Mouse (Mus musculus) brown adipose tissue, adult 24 weeks (tissue): Measurements from ENCODE around the gene Cdan1. TPM values are rescaled to one million over a fixed set of nuclear protein-coding genes. Genes with fewer than 3 reads are reported as not detected.

Source experiments
- H3K27ac ChIP-seq: fragments of 200-500 bp; replicated peaks from 2 replicates; pipeline ENCODE4 v1.5.1; 2012; ENCODE audit warnings: low read depth, mild to moderate bottlenecking, low read length
- H3K4me1 ChIP-seq: fragments of 200-500 bp; 2 replicates; pipeline ENCODE4 v1.6.1; 2012; ENCODE audit warnings: low read length, mixed read lengths; ENCODE audit not compliant: control insufficient read depth, insufficient read depth, insufficient read length
- H3K4me3 ChIP-seq: fragments of 200-500 bp; 2 replicates; pipeline ENCODE4 v1.5.1; 2012; ENCODE audit warnings: low read depth, mild to moderate bottlenecking, low read length, moderate library complexity; ENCODE audit not compliant: insufficient read depth
- polyA plus RNA-seq: library from polyadenylated mRNA; stranded (reverse); fragments of >200 nt; gene quantifications from 2 replicates; pipeline ENCODE4 v1.2.4, GENCODE M21; 2012; ENCODE audit not compliant: missing spikeins, insufficient read depth, insufficient read length

Gene Cdan1
- polyA plus RNA-seq, 1 experiment, result 1.3 TPM

GRCm38 (mm10) chr2:120841211-120841610, 8.7 kb downstream of the Cdan1 start:
- no peak overlapping the region for H3K4me3 ChIP-seq
- no peaks in the 10 kb centered on the region for H3K4me1 ChIP-seq
- no peak overlapping the region for H3K27ac ChIP-seq

- no peaks in the 10 kb centered on the region for H3K4me1 ChIP-seq
- no peak overlapping the region for H3K27ac ChIP-seq
- no peak overlapping the region for H3K4me3 ChIP-seq
These were observed 14.8 kb downstream of the Cdan1 start for GRCm38 (mm10) chr2:120835167-120835566.

- Histone ChIP-seq H3K4me3 (no peak overlapping the region), H3K4me1 (no peaks in the 10 kb centered on the region), H3K27ac (no peak overlapping the region)
These were observed 22.8 kb downstream of the Cdan1 start for GRCm38 (mm10) chr2:120826936-120827638.

GRCm38 (mm10) chr2:120770265-120770935, 79.5 kb downstream of the Cdan1 start:
- Histone ChIP-seq H3K4me1 (no peaks in the 10 kb centered on the region), H3K27ac (no peak overlapping the region), H3K4me3 (no peak overlapping the region)

- Histone ChIP-seq H3K4me3 (no peak overlapping the region), H3K4me1 (no peaks in the 10 kb centered on the region), H3K27ac (no peak overlapping the region)
These were observed 88.0 kb downstream of the Cdan1 start for GRCm38 (mm10) chr2:120761922-120762321.

- H3K27ac ChIP-seq, result no peak overlapping the region
- H3K4me3 ChIP-seq, result no peak overlapping the region
- H3K4me1 ChIP-seq, result no peaks in the 10 kb centered on the region
These were observed 101.9 kb downstream of the Cdan1 start for GRCm38 (mm10) chr2:120748041-120748440.

- Histone ChIP-seq H3K4me1 (no peaks in the 10 kb centered on the region), H3K27ac (no peak overlapping the region), H3K4me3 (no peak overlapping the region)
These were observed 104.4 kb downstream of the Cdan1 start for GRCm38 (mm10) chr2:120745496-120745895.

- Histone ChIP-seq H3K27ac (peak overlapping the region; percentile 64), H3K4me3 (peak overlapping the region; percentile 52), H3K4me1 (peaks cover 15% of the 10 kb centered on the region)
These were observed 117.9 kb downstream of the Cdan1 start for GRCm38 (mm10) chr2:120731877-120732530.

GRCm38 (mm10) chr2:120731167-120731862, 118.6 kb downstream of the Cdan1 start:
- Histone ChIP-seq H3K27ac (peak overlapping the region; percentile 64), H3K4me1 (peaks cover 15% of the 10 kb centered on the region), H3K4me3 (peak overlapping the region; percentile 86)

- peak overlapping the region; percentile 86 for H3K4me3 ChIP-seq
- H3K4me1 ChIP-seq, result peaks cover 15% of the 10 kb centered on the region
- H3K27ac ChIP-seq, result no peak overlapping the region; the same call in 1 of the 2 replicates
These were observed 119.2 kb downstream of the Cdan1 start for GRCm38 (mm10) chr2:120730639-120731166.

GRCm38 (mm10) chr2:120729775-120730585, 119.9 kb downstream of the Cdan1 start:
- peaks cover 15% of the 10 kb centered on the region for H3K4me1 ChIP-seq
- peak overlapping the region; percentile 86 for H3K4me3 ChIP-seq
- no peak overlapping the region for H3K27ac ChIP-seq

GRCm38 (mm10) chr2:120724176-120724575, 125.8 kb downstream of the Cdan1 start:
- Histone ChIP-seq H3K4me1 (no peaks in the 10 kb centered on the region), H3K27ac (no peak overlapping the region), H3K4me3 (no peak overlapping the region)

- H3K27ac ChIP-seq, result no peak overlapping the region
- H3K4me1 ChIP-seq, result no peaks in the 10 kb centered on the region
- no peak overlapping the region for H3K4me3 ChIP-seq
These were observed 126.3 kb downstream of the Cdan1 start for GRCm38 (mm10) chr2:120723621-120724020.

- H3K4me3 ChIP-seq, result no peak overlapping the region
- no peaks in the 10 kb centered on the region for H3K4me1 ChIP-seq
- no peak overlapping the region for H3K27ac ChIP-seq
These were observed 127.4 kb downstream of the Cdan1 start for GRCm38 (mm10) chr2:120722491-120722890.
